Mouse (Mus musculus) kidney, adult 11 months (tissue): ENCODE results near the gene Best2.
A peak's percentile ranks its signal among the peaks of the same experiment; 100 is the strongest.

Experiments used
- DNase-seq: peaks from one replicate; pipeline ENCODE4 v3.0.0; 2022

The Best2 gene

GRCm38 (mm10) chr8:85014431-85014830 lies at the start of gene Best2:
TSS of gene Best2 (minus strand) at chr8:85014531.
- DNase-seq = no peak

GRCm38 (mm10) chr8:85062603-85063002 lies 48.3 kb upstream of the Best2 start:
- DNase-seq = no peak

DNA sequence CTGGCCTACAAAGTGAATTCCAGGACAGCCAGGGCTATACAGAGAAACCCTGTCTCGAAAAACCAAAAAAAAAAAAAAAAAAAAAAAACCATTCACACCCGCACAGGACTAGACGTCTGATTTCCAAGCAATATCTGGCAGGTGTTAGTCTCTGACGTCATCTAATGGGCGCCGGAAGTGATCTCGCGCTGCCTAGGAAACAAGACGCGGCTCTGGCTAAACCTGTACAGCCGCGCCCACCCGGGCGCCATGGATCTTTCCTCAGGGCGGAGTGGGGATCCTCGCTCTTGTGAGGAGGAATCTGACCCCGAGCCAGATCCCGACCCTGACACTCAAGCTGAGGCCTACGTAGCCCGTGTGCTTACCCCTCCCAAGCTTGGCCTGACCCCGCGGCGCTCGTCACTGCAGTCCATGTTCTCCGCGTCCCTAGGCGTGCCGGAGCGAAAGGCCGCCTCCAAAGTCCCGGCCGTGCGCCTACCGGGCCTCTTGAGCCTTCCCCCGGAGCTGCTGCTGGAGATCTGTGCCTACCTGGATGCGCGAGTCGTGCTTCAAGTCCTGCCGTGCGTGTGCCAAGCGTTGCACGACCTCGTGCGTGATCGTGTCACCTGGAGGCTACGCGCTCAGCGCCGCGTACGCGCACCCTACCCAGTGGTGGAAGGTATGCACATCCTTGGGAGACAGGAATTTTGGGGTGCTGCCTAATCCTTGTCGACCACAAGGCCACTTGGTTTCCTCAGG lies 45.7 kb upstream of the Best2 start, which contains the start of gene Fbxw9:
Gene Fbxw9 (plus strand): TSS at position 177 of the 738 bp plus-strand sequence.
- peak; percentile 92 for DNase-seq

GRCm38 (mm10) chr8:85057367-85057766 lies 43.0 kb upstream of the Best2 start:
- no peak for DNase-seq

DNA sequence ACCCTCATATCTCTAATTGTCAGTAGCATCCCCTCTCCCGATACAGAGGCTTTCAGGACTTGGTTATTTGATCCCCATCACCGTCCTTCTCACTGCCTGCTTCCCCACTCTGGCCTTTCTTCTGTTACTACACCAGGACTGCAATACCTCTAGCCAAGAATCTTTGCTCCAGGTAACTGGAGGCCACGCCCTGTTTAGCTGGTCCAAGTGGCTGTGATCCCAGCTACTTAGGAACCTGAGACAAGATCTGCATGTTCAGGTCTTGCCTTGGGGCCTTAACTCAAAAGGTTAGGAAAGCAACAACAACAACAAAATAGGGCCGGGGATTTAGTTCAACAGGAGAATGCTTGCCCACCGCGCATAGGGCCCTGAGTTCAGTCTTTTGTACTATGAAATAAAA lies 29.3 kb upstream of the Best2 start:
- DNase-seq = no peak

GRCm38 (mm10) chr8:85037681-85038531 lies 23.6 kb upstream of the Best2 start:
- peak; percentile 42 for DNase-seq

- no peak for DNase-seq
Measured at GRCm38 (mm10) chr8:85037366-85037680, 23.0 kb upstream of the Best2 start.

- DNase-seq = peak; percentile 95
Measured at GRCm38 (mm10) chr8:85036718-85037365, 22.5 kb upstream of the Best2 start, which contains the start of gene Tnpo2. TSS of gene Tnpo2 (plus strand) at chr8:85036915.

DNA sequence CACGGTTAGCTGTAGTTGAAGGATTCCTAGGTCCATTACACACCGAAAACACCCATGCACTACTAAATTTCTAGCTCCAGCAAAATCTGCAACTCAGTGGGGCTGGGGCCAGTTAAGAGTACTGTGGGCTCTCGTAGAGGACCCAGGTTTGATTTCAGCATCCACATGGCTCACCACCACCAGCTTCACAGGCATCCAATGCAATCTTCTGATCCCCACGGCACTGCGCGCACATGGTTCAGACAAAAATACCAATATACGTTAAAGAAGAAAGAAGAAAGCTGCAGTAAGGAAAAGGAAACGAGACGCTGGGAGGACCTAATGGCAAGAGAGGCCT lies 22.0 kb upstream of the Best2 start:
- no peak for DNase-seq

GRCm38 (mm10) chr8:85035728-85036310 lies 21.5 kb upstream of the Best2 start:
- no peak for DNase-seq

- no peak for DNase-seq
Measured at GRCm38 (mm10) chr8:85035165-85035727, 20.9 kb upstream of the Best2 start.

DNA sequence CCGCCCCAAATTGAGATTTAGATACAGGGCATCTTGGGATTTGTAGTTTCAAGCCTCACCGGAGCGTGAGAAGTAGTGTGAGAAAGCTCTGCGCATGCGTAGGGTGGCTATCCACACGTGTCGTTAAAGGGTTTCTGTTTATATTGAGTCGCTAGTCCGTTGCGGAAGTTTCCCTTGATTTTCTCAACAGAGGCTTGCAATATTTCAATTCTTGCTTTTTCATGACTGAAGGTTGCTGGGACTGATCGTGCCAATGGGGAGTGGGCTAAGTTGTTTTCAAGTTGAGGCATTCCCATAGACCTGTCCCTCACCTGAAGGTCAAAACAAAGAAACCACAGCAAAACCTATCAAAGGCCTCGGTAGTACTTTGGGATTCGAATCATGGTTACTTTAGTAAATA lies 20.4 kb upstream of the Best2 start:
- DNase-seq = peak; percentile 77

DNA sequence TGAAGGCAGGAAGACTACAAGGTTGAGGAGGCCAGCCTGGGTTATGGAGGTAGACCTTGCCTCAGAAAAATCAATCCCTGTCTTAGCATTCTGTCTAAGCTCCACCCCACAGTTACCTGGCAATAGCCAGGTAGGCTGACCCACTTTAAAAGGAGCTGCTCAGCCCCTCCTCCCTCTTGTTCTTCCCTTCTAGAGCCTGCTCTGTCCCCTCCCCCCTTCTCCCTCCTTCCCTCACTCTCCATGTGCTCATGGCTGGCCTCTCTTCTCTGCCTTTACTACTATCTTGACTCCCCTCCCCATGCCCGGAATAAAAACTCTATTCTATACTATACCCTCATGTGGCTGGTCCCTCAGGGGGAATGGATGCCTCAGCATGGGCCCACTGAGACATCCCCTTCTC lies 19.5 kb upstream of the Best2 start:
- peak; percentile 40 for DNase-seq

- DNase-seq = peak; percentile 53
Measured at GRCm38 (mm10) chr8:85032622-85033311, 18.4 kb upstream of the Best2 start.

DNA sequence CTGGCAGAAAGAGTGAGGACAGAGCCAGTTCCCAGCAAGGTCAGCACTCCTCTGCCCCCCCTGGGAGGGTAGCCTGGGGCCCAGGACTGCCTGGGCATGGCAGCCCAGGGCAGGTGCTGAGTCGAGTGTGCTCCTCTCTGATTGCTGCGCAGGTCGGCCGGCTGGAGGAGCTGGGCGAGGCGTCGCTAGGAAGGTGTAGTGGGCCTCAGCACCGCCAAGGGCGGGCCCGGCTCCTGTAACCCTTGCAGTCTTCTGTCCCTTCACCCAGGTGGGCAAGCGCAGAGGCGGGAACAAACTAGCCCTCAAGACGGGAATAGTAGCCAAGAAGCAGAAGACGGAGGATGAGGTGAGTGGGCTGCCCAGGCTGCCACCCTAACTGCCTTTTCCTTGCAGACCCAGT lies 14.9 kb upstream of the Best2 start:
- DNase-seq = no peak

- DNase-seq = no peak
Measured at GRCm38 (mm10) chr8:85027922-85028321, 13.6 kb upstream of the Best2 start.

GRCm38 (mm10) chr8:85027516-85027855 lies 13.2 kb upstream of the Best2 start:
- no peak for DNase-seq

DNA sequence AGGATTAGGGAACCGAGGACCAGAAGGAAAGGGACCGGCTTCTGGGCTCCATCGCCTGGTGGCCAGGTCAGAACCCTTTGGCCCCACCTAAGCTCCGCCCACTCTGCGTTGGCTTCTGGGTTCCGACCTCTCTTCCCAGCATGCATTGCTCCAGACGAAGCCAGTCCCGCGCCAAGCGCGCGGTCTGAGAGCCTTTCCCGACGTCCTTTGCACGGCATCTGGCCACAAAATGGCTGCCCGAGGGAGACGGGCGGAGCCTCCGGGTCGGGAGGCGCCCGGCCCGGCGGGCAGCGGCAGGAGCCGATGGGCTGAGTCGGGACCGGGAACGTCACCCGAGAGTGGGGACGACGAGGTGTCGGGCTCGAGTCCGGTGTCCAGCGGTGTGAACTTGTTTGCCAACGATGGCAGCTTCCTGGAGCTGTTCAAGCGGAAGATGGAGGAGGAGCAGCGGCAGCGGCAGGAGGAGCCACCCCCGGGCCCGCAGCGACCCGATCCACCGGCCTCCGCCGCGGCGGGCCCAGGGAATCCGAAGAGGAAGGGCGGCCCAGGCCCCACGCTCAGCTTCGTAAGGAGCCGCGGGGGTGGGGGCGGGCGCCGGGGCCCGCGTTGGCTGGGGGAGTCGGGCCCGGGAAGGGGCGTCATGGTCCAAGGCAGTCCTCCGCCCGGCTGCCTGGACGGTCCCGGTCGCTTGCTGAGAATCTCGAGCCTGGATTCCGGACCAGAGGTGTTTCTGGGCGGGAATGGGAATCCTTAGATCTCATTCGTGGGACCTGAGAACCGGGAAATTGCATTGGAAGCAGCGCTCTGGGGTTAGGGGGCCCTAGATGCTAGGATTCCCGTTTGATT lies 12.6 kb upstream of the Best2 start, which contains the start of gene Trir:
Gene Trir (plus strand): TSS at position 154 of the 846 bp plus-strand sequence.
- DNase-seq = peak; percentile 96

- DNase-seq = peak; percentile 91
Measured at GRCm38 (mm10) chr8:85025098-85025932, 11.0 kb upstream of the Best2 start, which contains the start of gene Asna1. TSS of gene Asna1 (minus strand) at chr8:85025281.

DNA sequence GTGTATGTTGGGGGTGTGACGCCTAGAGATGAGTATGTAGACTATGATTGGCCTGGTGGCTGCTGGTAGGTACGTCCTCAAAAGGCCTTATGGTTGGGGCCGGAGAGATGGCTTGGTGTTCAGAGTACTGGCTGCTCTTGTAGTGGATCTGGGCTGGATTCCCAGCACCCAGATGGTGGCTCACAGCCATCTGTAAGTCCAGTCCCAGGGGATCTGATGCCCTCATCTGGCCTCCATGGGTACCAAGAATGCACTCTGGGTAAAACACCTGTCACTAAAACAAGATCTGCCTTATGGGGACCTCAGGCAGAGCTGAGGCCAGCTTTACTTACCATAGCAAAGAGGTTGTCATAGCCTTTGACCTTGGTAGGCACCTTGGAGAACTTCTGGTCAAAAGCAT lies 9.5 kb upstream of the Best2 start:
- DNase-seq = no peak
